Mouse (Mus musculus): ENCODE measurements at regions not wholly inside any gene's neighbourhood (a gene's known extent, or its start where the extent isn't known, plus 50 kb on each side); places are given as distances from the start of the nearest gene placed in this dataset.

DNA sequence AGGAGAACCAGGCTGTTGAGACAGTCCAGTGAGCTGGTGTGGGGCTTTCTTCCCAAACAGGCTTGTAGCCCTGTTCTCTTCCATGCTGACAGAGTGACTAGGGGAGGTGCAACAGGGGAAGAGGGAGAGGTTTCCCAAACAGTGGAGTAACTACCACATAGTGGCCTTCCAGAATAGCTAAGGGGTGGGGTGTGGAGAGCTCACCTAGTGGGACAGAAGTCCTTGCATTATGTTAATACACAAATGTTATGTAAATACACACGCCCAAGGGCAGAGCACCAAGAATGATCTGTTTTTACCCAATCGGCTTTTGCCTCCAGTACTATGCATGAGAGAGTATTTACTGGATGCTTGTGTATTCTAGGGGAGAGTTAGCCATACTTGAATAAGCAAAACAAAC, 226.6 kb upstream of the Hs6st1 start:
- no peak for DNase-seq

DNA sequence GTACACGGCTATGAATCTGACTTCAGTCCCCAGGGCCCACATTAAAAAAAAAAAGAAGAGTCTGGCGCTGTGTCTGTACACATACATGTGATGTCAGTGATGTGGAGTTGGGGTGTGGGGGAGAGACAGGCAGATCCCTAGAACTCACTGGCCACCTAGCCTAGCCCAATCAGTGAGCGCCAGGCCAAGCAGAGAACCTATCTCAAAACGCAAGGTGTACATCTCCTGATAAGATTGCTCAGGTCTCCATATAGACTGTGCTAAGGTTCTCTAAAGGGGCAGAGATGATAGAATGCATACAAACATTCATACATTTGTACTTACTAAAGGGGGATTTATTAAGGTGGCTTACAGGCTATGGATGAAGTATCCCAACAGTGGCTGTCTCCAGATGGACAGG, 225.5 kb upstream of the Hs6st1 start:
- no peak for DNase-seq

DNA sequence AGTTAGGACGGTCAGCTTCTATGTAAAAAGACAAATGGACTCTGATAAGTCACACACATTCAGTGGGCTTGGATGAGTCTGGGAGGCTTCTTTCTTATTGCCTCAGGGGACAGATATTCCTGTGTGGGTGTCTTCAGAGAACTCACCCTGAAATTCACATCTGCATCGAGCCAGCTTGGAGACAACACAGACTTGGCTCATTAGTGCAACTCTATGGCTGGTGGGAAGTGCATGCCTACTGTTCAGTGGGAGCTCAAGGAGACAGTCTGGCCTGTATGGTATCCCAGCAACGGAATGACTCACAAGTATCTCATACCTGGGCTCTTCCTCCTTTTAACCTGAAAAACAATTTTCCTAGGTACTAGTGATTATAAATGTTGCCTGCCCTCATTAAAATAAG, 224.6 kb upstream of the Hs6st1 start:
- no peak for DNase-seq

DNA sequence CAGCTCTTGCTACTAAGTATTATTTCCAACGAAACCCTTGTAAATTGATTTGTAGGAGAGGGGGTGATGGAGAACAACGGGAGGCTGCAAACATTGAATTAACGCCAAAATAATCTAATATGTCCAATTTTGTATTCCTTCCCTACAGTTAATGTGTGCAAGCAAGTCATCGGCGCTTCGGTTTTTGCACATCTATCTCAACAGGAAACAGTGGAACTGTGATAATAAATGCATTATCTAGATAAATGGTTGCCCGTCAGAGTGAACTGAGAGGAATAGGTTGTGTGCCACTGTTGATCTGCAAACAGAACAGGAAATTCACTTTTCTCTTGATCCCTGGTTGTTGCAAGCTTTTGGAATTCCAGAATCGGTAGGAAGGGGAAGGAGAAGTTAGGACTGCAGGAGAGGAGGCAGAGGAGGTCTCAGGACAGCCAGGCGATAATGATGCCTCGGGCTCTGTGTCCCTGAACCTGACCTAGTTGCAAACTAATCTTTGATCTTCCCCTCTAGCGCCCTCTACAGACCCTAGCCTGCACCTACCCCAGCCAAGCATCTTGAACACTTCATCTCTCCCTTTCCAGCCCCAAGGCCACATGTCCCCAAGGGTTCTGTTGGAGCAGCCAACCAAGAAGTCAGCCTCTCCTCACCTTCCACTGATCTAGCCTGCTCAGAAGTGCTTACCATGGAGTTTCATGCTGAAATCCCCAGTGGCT, 221.8 kb upstream of the Hs6st1 start:
- peak; percentile 45 to 49 for DNase-seq

DNA sequence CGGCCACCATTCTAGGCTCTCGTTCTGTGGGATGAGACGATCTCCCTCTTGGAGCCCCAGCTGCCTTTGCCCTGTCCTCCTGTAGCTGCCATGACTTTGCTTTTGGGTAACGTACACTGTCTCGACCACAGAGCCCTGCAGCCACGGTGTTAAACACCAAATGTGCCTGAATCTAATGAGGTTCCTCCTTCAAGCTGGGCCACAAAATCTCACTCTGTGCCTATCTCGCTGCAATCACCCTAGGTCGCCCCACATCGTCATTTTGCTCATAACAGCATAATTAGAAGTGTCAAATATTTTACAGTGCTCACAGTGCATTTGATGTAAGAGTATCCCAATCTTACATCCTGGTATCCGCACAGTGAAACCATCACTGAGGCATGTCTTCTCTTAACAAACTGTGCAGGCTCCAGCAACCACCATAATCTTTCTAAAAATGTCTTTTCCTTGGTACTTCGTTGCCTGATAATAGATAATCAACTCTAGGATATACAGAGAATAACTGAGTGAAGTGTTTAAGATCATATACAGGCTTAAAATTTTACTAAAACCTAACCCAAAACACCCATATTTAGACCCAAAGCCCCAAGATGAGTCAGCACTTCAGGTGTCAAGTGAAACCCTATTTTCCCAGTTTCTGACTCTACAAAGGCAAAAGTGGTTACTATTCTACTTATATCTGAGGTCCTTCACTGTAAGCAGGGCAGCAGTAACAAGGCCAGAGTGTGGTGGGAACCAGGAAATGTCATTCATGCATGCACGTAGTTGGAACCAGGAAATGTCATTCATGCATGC, 219.8 kb upstream of the Hs6st1 start:
- DNase-seq: no peak

DNA sequence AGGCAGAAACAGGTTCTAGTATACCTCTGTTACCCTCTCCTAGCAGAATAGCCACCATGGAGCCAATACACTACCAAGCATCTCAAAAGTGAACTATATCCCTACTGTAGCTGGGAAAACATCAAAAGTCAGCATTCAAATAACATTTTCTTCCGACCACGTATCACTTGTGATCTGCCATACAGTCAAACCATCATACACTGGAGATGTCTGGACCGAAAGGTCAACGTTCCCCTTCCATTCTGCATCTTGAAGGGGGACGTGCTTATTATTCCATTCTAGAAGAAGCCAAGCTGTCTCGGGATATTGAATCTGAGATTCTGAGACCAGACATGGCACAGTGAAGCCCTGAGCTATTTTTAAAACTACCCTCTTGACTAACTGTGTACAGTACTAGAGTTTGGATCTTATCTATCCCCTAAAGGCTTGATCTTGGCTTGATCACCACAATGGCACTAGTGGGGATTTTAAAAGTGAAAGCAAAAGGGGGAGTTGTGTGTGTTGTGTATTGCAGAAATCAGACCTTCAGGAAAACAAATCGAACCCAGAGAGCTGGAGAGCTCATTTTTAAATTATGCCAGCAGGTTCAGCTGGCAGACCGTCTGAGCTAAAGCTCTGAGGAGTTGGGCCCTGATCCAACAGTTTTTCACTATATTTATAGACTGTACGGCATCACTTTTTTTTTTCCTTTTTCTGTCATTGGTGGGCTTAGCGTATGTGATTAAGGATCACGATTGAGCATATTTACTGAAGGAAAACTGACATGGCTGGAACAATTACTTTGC, 218.6 kb upstream of the Hs6st1 start:
- DNase-seq: peak; percentile 30 to 63

DNA sequence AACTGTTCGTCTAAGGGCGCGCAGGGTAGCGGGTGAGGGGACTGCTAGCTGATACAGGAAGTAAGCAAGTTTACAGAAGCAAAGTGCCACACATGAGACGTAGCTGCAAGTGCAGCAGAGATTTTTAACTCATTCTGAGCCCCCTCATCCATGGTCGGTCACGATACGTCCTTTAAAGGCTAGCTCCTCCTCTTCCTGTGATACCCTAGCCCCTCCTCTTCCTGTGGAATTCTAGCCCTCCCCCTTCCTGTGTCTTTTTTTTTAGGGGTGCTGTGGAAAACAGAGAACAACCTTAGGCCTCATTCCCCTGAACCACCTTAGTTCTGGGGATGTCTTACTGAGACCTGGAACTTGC, 218.0 kb upstream of the Hs6st1 start:
- no peak for DNase-seq

DNA sequence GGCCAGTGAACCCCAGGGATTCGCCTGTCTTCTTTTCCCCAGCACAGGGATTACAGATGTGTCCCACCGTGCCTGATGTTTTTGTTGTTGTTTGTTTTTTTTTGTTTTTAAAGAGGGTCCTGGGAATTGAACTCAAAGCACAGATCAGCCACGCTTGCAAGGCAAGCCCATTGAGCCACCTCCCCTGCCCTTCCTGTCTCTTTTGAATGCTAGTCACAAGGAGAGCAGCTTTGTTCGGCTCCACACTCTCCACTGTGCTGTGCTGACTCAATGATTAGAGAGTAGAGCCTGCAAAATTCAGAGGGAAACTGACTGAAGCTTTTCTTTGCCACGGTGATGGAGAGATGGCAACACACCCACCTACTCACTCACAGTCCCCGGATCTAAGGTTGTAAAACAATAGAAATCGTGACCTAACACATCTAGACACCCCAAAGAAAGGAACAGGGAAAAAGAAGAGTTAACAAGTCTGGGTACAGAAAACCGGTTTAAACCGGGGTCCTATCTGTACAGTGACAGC, 217.6 kb upstream of the Hs6st1 start:
- no peak for DNase-seq

DNA sequence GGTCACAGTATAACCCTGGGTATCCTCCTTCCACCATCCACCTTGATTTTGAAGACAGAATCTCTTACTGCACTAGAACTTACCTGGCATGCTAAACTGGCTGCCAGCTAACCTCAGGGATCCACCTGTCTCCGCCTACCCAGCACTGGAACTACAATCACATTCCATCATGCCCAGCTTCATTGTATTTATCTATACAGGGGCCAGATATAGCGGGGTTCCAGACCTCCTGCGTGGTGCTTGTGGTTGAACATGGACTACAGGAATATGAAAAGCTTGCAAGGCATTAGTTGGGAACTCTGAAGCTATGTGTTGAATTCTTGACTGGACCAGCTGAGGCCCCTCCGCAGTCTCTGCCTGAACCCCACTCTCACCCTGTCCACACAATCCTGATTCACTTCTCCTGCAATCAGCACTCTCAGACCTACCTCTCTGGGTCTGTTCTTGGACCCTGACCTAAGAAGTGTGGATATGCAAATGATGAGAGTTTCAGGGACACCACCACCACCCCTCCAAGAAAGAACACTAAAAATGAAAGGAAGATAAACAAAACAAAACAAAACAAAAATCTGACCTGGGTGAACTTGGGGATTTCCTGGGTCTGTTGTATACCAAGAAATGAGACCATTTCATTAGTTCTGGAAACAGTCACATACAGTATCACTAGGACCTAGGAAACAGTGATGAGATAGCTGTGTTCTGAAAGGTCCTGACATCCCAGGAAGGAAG, 216.4 kb upstream of the Hs6st1 start:
- no peak for DNase-seq

DNA sequence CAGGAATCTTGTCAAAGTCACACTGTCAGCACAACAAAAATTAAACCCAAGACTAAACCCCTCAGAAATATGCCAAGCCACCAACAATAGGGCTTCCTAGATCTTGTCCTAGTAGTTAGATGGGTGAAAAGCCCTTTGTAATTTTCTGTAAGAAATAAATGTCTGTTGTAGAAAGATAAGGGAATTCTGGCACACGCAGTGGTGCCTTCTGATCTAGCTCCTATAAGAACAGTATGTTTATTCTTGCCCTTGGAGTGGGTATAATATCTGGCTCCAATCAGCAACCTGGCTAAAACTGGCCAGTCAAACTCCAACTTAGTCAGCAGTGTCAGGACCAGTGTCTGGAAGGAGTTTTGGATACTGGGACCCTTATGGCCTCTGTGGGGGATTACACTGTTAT, 215.2 kb upstream of the Hs6st1 start:
- no peak for DNase-seq

DNA sequence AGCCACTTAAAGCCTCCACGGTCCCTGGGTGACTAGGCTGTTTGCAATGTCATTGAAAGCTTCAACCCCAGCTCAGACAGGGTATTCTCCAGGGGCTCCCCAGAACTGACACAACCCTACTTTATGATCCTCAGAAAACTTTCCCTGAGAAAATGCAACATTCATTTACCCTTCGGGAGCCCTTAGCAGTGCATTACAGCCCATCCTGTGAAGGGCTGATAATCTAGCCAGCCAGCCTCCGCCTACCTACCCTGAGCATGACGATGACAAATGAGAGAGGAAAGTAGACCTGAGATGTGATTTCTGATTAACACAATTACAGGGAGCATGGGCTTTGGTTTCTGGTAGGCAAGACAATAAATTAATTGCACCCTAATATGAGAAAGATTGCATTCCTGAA, 212.6 kb upstream of the Hs6st1 start:
- DNase-seq: no peak

DNA sequence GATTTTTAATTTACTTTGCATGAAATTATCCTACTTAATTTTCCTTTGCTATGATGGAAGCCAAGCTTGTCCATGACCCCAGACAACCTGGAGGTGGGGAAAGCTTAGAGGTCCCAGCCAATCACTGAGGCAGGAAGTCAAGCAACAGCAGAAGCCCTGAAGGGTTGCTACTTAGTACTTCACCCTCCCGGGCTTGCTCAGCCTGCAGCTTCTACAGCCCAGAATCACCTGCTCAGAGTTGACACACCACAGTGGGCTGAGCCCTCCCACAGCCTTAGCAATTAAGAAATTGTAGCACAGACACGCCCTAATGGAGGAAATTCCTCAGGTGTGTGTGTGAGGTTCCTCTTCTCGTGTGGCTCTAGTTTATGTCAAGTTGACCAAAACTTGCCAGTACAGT, 209.9 kb upstream of the Hs6st1 start:
- no peak for DNase-seq

DNA sequence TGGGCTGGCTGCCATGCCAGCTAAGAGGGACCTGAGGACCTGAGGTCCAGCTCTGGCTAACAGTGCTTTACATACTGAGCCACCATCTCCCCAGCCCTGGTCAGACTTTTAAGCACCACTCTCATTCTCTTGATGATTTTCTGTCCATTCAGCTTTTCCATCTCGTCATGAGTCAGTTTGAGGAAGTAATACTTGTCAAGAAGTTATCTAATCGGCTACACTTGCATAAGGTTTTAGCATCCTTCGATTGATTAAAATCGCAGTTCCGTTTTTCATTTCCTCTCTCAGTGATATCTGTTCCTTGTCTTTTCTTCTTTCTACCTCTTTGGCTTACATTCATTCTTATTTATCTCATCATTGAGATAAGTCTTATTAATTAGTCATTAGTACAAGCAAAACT, 207.4 kb upstream of the Hs6st1 start:
- no peak for DNase-seq

DNA sequence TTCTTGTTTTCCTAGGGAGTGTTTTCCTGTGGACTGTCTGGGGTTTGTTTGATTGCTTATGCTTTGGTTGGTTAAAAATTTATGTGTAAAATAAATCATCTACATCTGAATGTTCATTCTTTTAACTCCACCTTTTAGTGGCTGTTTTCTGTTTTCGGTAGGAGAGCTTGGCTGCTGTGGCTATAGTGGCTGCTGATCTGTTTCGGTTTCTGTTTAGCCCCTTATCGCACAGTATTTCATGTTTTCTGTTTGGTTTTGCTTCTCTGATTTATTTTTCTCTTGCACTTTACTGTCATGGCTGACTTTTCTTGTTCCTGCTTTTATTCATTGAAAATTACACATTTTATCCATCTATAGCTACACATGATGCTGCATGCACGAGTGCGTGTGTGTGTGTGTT, 206.0 kb upstream of the Hs6st1 start:
- no peak for DNase-seq

DNA sequence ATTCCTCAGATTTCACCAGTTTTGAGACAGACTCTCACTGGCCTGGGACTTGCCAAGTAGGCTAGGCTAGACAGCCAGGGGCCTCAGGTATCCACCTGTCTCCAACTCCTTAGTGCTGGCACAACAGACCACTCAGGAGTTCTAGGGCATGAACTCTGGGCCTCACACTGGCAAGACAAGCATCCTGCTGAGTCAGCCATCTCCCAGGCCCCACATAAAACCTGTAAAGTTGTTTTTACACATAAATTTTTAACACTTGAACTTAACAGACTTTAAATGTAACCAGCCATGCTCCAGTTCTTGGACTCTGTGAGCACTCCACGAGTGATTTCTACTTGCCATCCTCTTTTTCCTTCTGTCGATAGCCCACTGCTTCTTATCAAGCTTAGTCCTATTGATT, 205.5 kb upstream of the Hs6st1 start:
- no peak for DNase-seq

DNA sequence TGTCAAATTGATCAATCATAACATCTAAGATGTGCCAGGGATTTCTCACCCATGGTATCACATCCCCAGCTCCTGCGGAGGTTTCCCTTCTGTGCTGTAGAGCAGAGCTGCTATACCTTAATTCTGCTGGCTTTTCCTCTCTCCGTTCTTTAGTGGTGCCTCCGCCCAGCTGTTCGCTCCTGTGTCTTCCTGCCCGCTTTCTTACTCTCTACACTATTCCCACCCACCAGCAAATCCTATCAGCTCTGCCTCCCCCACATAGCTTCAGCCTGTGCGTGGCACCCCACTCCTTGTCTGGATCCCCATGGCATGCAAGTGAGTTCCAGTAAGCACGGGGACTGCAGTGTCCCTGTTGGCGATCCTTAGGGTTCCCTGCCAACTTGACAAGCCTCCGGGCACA, 204.0 kb upstream of the Hs6st1 start:
- DNase-seq: peak in 1 of 2 experiments; percentile 21

DNA sequence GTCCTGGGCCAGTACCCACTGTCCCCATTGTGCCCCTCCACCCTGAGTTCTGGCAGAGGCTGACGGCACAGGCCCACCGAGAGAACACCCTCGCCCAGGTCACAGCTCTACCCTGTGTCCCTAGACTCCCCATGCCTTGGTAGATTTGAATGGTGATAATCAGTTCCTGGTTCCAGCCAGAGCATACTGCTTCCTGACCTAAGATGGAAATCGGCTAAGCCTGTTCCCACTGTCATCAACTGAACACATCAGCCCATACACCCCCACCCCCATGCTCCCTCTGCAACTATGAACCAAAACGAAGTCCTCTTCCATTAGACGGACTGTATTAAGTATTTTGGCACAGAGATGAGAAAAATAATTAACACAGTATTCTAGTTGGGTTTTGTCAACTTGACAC, 202.9 kb upstream of the Hs6st1 start:
- DNase-seq: no peak

DNA sequence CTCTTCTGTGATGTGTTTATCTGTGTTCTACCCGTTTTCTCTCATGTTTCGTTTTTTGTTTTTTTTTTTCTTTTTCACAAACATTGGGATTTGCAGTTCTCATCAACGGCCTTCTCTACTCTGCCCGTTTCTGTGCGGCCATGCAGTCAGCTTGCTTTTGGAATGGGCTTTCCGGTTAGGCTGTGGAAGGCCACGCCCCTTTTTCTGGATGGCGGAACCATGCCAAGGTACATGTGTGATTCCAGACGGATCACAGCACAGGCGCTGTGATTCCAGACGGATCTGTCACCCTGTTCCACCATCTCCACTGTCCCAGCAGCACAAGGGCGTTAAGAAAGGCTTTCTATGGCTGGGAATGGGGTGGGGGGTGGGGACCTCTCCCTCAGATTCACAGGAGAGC, 201.6 kb upstream of the Hs6st1 start:
- DNase-seq: peak in 1 of 2 experiments; percentile 26

DNA sequence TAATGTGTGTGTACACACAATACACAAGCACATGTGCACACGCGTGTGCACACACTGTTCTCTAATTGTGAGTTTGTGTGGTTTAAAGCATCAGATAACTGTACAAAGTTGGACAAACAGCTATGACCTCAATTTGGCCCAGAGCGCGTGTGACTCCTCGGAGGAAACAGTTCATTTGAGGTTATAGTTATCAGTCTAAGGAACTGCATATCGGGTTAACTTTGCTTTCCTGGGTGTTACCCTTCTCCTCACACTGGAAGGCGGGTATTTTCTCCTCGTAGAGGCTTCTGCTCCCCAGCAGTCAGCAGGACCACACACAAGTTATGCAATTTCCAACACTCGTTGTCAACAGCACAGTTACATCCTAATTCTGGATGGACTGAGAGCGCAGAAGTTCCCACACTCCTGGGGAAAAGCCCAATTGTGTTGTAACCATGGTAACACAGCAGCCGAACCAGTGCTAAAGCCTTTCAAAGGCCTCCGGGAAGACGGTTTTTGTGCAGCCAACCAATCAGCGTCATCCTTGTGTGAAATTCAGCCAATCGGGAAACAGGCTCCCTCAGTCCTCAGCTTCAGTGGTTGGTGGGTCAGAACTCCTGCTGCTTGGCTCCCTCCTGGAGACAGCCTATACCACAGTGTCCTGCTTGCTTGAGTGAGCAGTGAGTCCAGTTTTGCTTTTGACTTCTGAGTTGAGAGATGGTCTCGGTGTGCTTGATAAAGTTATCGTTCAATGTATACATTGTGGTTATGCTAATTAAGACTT, 198.6 kb upstream of the Hs6st1 start:
- DNase-seq: peak; percentile 71 to 79

DNA sequence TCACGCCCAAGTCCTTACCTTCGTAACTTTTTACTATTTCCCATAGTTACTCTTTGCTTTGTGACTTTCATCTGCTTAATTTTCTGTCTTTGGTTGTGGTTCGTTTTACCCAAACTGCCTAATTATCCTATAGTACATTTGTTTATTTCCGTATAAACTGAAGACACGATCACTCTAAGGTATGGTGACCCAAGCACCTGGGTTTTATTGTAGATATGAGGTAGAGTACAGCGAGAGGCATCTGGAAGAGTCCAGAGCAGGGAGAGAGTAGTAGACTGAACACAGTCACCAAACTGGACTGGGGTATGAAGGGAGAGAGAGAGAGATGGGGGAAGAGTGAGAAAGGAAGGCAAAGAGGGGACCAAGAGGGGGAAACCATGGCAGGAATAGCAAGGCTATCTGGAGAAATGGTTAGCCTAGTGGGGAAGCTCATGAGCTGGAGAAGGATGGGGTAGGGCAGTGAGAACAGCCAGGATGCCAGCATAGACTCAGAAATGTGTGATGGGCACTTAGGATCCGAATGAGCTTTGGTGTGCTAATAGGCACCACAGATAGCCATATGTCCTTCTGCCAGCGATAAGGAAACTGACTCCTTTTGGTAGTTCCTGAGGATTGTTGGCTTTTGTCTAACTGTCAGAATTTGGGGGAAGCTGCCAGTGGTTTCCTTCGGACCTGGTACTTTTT, 197.9 kb upstream of the Hs6st1 start:
- no peak for DNase-seq

DNA sequence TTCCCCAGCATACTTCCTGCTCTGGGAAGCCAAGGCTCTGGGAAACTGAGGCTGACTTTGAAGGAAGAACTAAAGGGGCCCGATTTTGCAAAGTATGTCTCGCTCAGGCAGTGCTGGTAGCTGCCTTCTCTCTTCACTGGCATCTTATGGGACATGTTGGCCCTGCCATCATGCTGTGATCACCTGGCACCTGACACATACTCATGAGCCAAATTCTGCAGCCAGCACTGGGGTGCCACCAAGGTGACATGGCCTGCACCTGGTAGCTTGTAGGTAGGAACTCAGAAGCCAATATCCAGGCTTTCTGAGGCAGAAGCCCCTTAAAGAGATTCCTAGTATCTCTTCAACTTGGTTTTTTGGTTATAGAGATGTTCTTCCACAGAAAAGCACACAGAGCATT, 195.2 kb upstream of the Hs6st1 start:
- peak; percentile 54 to 62 for DNase-seq
